Mouse (Mus musculus) CH12F3 (cell line): ENCODE results near the gene Foxs1.

Experiments used
- in situ Hi-C: fragments of 300-500 bp; cut with MboI; formaldehyde crosslinking; loops from 2 replicates; pipeline ENCODE4 v1.14.3; 2020; ENCODE audit warnings: low sequenced_read_pairs

Foxs1 gene

DNA sequence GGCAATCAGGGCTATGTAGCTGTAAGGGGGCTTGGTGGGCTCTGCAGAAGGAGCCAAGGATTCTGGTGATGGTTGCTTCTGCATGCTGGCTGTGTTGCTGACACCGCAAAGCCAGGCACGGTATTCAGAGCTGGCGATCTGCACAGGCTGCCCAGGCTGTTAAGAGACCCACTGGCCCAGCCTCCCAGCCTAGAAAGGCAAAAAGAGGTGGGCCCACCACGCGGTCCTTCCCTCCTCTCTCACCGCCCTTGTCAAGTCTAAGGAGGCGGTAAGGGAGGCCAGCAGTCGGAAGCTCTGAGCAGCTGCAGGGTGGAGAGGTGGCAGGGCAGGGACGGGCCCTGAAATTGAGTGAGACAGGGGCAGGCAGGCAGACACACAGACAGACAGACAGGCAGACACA is at the start of gene Foxs1:
Gene Foxs1, minus strand, starts transcription at position 161 of the 400 bp plus-strand sequence.
- in situ Hi-C loops, result no loop called here

DNA sequence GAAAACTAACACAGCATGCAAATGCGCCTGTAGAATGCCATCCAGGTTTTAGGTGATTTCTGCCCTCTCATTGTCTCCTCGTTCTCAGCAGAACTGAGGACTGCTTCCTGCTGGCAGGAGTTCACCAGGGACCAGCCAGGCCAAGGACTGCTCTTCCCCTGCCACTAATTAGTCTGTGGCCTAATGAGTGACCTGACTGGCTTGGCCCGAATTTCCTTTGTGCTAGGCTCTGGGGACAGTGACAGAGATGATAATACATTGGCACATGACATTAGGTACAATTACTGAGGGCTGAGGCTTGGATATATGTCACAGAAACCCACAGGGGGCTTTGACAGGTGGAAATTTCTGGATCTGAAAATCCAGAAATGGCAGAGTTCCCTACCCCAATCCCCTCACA is 44.0 kb upstream of the Foxs1 start:
- in situ Hi-C loops, result no loop called here

DNA sequence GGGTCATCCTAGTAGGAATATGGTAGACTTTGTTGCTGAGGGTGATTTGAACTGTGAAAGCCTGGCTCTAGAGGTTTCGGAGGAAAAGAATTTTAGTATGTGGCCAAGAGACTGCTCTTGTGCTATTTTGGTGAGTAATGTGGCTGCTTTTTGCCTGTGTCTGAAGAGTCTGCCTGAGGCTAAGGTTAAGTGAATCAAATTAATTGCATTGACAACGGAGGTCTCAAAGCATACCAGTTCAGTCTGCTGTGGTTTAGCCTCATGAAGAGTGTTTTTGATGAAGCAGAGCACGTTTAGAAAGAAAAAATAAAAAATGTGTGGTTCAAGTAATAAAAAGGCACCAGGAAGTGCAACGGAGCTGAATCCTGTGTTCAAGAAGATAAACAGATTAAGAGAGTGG is 32.5 kb upstream of the Foxs1 start:
- in situ Hi-C loops, result no loop called here

DNA sequence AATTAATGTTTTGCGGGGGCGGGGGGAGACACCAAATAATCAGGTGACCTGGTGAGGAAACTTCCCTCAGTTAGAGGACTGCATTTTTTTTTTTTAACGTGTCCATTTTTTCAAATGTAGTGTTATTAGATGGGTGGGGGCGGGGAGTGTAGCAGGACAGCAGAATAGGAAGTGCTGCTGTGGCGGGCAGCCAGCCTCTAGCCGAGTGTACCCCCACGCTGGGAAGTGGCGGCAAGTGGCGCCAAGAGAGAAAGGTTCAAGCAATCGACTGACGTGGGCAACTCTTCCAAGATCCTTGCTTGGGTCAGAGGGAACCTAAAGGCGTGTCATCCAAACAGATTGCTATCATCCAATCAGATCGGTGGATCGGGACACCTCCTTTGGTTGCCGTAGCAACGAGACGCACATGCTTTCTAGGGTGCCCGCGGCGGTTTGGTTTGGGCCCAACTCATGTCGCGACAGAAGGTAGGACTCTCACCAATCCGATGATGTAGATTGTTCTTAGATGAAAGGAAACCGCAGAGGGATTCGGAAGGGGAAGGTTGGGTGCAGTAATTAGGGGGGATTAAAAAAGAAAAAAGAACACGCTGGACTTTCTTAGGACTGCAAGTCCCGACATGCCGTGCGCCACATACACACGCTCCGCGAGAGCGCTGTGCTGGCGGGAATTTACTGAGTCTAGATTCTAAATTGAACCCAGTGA is 29.2 kb upstream of the Foxs1 start, which contains the start of gene Ttll9:
Gene Ttll9, plus strand, starts transcription at position 395 of the 703 bp plus-strand sequence.
- in situ Hi-C loops, result no loop called here

DNA sequence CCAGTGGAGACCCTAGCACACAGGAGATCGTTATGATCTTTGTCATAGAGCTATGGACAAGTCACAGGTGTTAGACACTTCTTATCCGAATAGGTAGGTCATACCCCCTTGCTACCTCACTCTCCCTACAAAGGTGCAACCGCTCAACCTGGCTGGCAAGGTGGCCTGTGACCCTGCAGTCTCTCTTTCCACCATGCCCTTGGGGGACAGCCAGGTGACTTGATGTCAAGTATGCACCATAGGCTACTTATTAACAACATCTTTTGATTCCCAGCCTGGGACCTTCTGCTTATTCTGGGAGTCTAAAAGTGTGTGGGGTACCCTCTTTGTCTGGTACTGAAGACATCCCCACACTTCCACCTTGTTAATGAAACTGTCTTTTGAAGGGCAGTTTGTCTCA is 25.1 kb upstream of the Foxs1 start:
- in situ Hi-C loops, result no loop called here

DNA sequence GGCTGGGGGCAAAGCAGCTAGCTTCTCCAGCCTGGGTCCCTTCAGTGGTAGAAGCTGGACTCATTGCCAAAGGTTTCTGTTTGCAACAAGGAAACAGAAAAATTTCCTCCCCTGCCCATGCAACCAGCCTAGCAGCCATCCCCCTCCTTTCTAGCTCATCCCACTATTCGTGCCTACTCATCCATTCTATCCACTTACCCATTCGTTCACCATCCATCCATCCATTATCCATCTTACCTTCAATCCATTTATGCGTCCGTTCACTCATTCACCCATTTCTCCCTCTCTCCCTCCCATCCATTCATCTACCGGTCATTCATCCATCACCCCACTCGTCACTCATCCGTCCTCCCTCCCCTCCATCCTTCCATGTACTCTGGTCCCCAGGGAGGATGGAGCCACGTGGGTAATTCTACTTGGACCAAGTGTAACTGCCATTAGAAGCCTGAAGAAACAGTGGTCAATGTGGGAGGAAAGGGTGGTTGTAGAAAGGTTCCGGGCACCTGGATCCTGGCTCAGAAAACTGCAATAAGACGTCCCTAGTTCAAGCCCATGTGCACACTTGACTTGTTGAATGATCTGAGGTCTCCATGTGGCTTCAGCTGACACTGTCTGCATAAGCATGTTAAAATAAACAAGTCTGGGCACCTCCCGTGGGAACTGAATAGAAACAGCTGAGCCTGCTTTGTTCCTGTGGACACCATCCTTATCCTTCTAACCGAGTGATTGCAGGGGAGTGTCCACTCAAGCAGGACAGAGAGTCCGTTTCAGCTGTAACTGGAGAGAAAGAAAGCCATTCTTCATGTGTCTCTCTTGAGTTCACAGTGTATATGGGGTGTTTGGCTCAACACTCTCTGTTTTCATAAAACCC is 19.1 kb upstream of the Foxs1 start:
- in situ Hi-C loops, result no loop called here

DNA sequence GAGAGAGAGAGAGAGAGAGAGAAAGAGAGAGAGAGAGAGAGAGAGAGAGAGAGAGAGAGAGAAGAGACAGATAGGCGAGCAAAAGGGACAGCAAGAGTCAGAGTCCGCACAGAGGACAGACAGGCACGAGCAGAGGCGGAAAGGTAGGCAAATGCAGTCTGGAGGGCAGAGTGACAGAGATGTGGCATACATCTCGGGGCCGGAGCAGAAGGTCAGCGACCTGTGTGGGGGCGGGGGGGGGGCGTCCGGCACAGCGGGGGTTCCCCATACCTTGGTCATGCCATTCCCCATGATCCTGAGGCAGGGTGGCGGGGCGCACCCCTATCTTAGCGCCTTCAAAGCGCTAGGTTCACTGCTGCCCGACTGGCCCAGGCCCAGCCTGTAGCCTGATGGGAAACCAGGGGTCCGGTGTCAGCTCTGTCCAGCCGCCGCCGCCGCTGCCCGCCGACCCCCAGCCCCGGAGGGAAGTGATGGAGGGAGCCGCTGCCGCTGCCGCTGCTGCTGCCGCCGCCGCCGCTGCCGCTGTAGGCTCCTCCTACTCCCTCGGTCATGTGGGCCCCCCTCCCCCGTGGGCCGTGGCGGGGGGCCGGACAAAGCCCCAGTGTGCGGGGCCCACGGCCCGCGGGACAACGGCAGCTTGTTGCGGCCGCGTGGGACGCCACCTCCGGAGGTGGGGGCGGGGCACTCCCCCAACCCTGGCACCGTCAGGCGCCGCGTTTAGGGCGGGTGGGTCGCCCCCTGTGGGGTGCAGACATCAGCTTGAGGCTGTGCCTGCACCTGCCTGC is 18.2 kb upstream of the Foxs1 start, which contains the start of gene Dusp15:
Gene Dusp15, minus strand, starts transcription at position 634 of the 785 bp plus-strand sequence.
- in situ Hi-C loops, result no loop called here

DNA sequence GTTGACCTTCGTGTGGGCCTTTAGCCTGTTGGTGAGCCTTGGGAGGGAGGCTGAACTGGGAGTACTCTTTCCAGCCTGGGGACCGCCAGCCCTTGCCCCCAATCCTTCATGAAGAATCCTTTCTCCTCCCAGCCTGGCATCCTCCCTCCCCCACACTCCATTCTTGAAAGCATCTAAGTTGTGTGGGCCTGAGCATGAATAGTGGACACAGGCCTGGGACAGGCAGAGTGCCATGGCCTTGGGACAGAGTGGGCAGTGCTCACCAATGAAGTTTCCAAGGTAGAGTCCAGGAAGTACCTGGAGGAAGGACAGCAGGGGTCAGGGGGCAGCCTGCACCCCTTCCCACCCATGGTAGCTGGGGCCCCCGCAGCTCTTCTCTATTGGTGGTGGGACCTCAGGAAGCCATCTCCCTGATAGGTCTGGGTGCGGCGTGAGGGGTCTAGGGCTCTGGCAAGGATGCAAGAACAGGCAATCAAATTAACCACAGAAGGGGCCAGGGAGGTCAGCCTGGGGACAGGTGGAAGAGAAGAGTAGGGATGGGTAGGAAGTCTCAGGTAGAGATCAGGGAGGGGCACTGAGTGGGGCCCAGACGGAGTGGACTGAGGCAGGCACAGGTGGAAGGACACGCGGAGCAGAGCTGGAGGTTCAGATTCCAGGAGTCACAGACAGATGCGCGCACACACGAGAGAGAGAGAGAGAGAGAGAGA is 17.5 kb upstream of the Foxs1 start:
- in situ Hi-C loops, result no loop called here

DNA sequence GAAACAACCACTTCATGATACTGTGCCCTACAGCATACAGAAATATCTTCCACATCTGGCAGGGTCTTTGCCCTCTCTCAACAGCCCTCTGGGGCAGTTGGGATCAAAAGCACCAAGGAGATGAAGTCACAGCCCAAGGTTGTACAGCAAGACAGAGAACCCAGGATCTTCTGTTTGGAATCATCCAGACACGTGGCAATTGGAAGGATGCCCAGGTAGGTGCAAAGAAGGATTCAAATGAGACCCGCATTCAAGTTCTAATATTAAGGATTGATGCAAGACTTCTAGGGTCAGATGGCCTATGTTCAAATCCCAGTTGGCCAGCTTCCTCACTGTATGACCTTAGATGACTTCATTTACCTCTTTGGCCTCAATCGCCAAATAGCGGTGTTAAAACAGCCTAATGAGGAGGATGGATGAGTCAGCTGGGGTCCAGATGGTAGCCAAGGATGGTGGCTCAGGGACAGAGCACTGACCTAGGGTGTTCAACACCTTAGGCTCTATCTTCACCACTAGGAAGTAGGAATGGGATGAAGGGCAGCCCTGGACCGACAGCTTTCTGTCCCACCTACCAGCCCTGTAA is 15.5 kb upstream of the Foxs1 start:
- in situ Hi-C loops, result no loop called here

DNA sequence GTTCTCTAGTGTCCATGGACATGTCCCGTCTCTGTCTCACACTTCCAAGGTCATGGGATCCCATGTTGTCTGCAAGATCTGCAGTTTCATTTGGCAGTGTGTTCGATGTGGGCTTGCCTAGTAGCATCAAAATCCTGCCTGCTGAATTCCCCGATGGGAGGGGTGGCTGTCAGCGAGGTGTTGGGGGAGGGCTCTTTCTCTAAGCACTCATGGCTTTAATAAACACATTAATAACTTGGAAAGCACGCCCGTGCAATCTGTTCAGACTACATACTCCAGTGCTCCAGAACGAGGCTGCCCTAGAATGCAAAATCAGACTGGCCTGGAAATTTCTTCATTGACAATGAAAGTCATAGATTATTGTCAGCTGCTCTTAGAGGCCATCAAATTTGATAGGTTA is 14.1 kb upstream of the Foxs1 start:
- in situ Hi-C loops, result no loop called here

DNA sequence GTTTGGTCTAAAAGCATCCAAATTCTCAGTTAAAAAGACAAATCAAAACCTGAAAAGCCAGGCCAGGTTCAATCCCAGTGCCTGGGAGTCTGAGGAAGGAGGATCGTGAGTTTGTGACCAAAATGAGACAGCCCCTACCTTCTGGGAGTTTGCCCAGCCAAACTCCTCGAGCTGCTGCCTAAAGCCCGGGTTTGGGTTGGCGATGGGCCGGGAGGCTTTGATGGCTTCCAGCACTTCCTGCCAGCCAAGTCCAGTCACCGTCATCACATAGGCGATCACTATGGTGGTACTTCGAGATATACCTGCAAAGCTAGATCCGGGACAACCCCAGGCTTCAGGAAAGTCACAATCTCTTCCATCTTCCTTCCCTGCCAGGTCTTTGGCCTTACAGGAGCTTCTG is 11.0 kb upstream of the Foxs1 start:
- in situ Hi-C loops, result no loop called here

DNA sequence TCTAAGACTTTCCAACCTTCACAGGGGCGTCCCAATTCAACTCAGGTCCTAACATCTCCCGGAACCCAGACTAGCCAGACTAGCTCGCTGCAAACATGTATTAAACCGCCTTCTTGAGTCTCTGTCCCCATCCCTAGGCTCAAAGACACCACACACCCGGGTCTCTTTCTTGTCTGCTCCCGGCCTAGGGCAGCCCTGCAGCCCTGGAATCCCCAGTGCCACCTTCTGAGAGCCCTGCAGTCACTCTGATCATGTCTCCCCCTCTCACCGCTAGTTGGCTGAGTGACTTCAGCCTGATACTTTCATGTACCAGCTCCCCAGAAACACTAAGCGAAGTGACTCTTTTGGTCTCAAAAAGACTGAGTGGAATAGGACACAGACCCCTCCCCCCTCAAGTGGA is 10.6 kb upstream of the Foxs1 start:
- in situ Hi-C loops, result no loop called here

DNA sequence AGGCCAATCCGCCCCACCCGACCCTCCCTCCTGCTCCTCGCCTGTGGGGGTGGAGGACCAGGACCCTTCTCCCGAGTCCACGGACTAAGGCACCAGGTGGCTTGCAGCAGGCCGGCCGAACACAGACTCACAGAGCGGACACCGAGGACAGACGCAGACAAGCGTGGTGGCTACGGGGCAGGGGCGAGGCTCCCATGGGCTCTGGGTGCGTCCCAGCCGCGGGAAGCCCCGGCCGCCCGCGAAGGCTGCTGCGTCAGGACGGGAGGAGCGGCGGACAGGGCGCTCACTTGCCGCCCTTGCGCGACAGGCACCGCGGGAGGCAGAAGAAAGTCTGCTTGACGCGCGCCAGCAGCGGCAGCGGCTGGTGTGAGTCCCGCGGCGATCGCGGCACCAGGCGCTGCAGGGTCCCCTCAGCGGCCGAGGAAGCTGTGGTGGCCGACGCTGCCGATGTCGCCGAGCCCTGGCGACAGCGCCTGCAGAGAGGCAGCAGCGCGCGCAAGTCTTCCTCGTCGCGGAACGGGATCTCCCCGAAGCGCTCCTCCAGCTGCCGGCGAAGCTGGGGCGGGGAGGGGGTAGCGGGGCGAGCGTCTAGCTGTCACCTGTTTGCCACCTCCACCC is 10.0 kb upstream of the Foxs1 start:
- in situ Hi-C loops, result no loop called here

DNA sequence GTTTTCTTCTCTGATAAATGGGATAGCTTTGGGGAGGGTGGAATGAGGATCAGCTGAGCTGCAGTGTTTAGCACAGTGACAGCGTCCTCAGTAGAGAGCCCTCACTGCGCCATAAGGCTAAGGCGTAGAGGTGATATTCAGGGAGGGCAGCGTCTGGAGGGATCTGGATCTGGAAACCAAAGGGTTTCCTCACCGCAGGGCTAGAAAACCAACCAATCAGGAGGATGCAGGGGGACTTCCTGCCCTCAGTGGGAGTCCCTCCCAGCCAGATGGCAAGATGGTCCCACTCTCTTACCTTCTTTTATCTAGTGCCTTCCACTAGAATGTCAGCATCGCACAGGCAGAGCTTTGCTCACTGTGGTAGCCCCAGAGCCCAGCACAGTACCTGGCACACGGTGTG is 8.8 kb upstream of the Foxs1 start:
- in situ Hi-C loops, result no loop called here

DNA sequence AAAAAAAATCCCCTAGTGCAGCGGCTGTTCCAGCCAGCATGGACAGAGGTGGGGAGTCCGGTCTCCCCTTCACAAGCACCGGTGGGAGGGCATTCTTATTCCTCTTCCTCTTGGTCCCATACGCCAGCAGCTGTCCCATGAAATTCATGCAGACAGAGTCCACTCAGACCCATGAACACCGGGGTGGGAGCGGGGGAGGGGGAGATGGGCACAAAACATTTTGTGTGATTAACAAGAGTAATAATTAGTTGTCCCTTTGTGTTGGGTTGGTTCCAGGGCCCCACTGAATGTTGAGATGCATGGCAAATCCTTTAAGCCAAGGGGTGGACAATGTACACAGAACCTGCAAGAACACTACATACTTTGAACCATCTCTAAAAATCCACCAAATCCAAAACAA is 8.1 kb upstream of the Foxs1 start:
- in situ Hi-C loops, result no loop called here

DNA sequence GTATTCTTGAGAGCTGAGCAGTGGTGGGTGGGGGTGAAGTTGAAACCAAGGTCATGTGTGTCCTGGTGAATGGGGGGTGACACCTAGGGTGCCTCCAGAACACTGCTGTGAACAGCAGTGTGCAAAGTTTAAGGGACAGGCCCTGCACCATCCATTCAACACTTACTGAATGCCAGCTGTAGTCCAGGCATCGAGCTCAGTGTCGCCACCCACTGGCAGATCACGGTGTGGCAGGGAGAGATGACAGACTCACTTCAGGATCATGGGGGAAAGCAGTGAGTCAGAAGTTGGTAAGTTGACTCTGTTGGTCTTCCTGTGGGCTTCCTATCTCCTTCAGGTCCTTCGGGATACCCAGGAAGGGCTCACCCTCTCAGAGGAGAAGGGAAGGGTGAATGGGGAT is 6.8 kb upstream of the Foxs1 start:
- in situ Hi-C loops, result no loop called here

DNA sequence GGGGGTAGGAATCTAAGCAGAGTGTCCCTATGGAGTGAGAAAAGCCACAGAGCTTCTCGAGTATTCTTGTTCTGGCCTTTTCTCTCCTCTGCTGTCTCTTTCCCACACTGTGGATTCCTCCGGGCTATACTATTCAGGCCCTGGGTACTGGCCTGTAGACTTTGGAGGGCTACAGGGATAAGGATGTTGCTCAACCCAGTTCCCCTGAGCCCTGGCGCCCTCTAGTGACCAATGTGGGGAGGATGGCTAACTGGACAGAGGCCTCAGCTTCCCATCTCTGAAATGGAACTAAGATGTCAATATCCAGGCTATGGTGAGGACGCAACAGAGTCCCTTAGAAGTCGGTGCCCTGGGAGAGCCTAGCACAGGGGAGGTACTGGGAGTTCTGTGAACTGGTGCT is 606 bp upstream of the Foxs1 start:
- in situ Hi-C loops, result no loop called here

DNA sequence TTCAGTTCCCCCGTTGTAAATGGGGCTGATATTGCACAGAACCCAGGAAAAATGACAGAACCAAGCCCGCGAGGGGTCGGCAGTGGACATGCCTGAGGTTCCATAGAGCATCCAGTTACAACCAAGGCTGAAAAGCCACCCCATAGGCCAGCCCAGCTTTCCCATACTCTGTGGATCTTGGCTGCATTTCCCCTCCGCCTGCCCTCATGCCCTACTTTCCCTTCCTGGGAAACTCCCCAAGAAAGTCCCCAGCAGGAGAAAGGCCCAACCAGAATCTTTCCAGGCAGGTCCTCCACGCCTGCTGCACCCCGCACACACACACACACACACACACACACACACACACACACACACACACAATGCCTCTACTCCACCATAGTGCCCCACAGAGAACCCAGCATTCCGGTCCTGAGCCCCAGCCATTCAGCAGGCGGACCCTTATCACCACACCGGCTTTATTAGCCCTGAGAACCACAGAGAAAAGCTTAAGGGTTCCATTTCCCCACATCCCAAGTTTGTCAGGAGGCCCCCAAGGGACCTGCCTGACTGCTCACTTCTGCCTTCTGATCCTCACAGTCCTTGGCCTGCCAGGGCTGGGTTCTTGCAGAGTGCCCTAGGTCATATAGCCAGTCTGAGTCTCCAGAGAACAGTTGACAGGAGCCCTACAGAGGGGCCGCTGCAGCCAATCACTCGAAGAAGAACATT is 1.4 kb downstream of the Foxs1 start:
- in situ Hi-C loops, result no loop called here

DNA sequence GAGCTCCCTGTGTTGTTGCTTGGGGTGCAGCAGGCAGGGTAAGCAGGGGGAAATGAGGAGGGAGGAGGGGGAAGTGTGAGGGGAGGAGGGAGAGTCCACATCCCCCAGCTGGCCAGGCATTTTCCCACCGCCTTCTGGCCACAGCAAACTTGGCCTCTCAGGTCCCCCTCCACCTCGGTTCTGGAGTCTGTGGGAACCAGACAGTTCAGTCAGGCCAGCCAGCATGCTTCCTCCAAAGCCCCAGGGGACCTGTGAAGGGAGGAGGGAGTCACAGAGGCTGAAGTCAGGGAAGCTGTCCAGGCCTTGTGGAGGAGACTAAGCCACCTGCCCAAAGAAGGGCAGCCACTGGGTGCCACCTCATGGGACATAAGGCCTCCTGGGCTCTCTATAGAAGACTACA is 2.7 kb downstream of the Foxs1 start:
- in situ Hi-C loops, result no loop called here
